7 mouse cellular contexts compared by ENCODE assay signal in genomic region chrX:166479365-166479983, GRCm38 (mm10). TPM values are rescaled to one million over a fixed set of nuclear protein-coding genes. Genes with fewer than 3 reads are reported as not detected.
DNase-seq lines count a peak whose midpoint lies in the region; ATAC-seq lines count a peak whose summit lies in the region.

Gene Rab9 (minus strand): TSS chrX:166479867.

- H3K4me2 ChIP-seq in intestine, embryonic 15.5 days (replicated peaks), result peak within 1 kb of the TSS; percentile 53
- H3K4me2 ChIP-seq in midbrain, embryonic 11.5 days, result peak within 1 kb of the TSS; percentile 52

- H3K27me3 ChIP-seq in intestine, embryonic 15.5 days (replicated peaks), result no peaks in the 10 kb centered on the region
- H3K27me3 ChIP-seq in midbrain, embryonic 11.5 days (ENCODE audit: control insufficient read depth, insufficient read depth, low read length), result no peaks in the 10 kb centered on the region; the same call in none of the 2 replicates

- intact Hi-C loops in gastrocnemius, postnatal 36 days (cut with DNase I), result no loop called here
- intact Hi-C loops in left cerebral cortex, postnatal 36 days (cut with DNase I), result loop anchor here (1.0 kb wide), 1 partner anchor 31 kb away; no protein-coding TSS in a partner anchor

- WGBS in intestine, embryonic 15.5 days, result 19% methylated on average over 40 of the region's 41 CpGs
- WGBS in midbrain, embryonic 11.5 days, result 14% methylated on average over 34 of the region's 41 CpGs

- H3K4me3 ChIP-seq in intestine, embryonic 15.5 days (replicated peaks), result peak within 1 kb of the TSS; percentile 54
- peak within 1 kb of the TSS; percentile 57 for H3K4me3 ChIP-seq in midbrain, embryonic 11.5 days (ENCODE audit: low read depth, low read length)

- no peaks in the 10 kb centered on the region for H3K36me3 ChIP-seq in intestine, embryonic 15.5 days
- H3K36me3 ChIP-seq in midbrain, embryonic 11.5 days (ENCODE audit: control insufficient read depth, insufficient read depth, low read length), result no peaks in the 10 kb centered on the region

- peak; percentile 98 for ATAC-seq in intestine, embryonic 15.5 days
- peak; percentile 99 for ATAC-seq in midbrain, embryonic 11.5 days (ENCODE audit: low FRiP score)

- peak within 1 kb of the TSS; percentile 75 for H3K27ac ChIP-seq in intestine, embryonic 15.5 days
- no peak within 1 kb of the TSS for H3K27ac ChIP-seq in midbrain, embryonic 11.5 days (ENCODE audit: low read depth, low read length)

- no peaks in the 10 kb centered on the region for H3K9me3 ChIP-seq in intestine, embryonic 15.5 days
- no peaks in the 10 kb centered on the region for H3K9me3 ChIP-seq in midbrain, embryonic 11.5 days (ENCODE audit: control insufficient read depth, low read length)

- H3K4me1 ChIP-seq in intestine, embryonic 15.5 days (replicated peaks), result no peaks in the 10 kb centered on the region
- no peaks in the 10 kb centered on the region; the same call in 1 of the 2 replicates for H3K4me1 ChIP-seq in midbrain, embryonic 11.5 days (ENCODE audit: control insufficient read depth, insufficient read depth, low read length)

- H3K9ac ChIP-seq in intestine, embryonic 15.5 days, result peak within 1 kb of the TSS; percentile 64
- H3K9ac ChIP-seq in midbrain, embryonic 11.5 days (ENCODE audit: low read length), result peak within 1 kb of the TSS; percentile 76

- DNase-seq in adrenal gland, adult 18-20 months (ENCODE audit: low spot score in 2 of 2), result peak; percentile 87
- peak; percentile 95 for DNase-seq in embryo, embryonic 11 days
- peak; percentile 86 to 89 for DNase-seq in gastrocnemius, postnatal 36 days
- peak; percentile 81 to 86 for DNase-seq in left cerebral cortex, postnatal 36 days (ENCODE audit: low spot score in 2 of 2)
- peak; percentile 99 for DNase-seq in midbrain, embryonic 11.5 days (ENCODE audit: low spot score, missing footprints)
- peak; percentile 83 for DNase-seq in skeletal muscle tissue, adult 2 months (ENCODE audit: low read depth, low spot score)

RNA-seq across cellular contexts. Expression of gene Rab9, which starts in this region (rescaled TPM):
- 10 to 100 TPM; 45.5 to 48.2 TPM for total RNA-seq in adrenal gland, adult 18-20 months (2021)
- total RNA-seq in gastrocnemius, postnatal 36 days (2021), result 10 to 100 TPM; 14.2 to 18.2 TPM
- polyA plus RNA-seq in intestine, embryonic 15.5 days (2015; fragmentation: Nextera tagmentation; extraction: Ambion mirVana), result 61.0 and 67.4 TPM in 2 replicates
- 10 to 100 TPM; 31.5 to 37.0 TPM for total RNA-seq in left cerebral cortex, postnatal 36 days (2021)
- polyA plus RNA-seq in midbrain, embryonic 11.5 days (2014; fragmentation: Nextera tagmentation; extraction: Ambion mirVana), result 53.1 and 53.9 TPM in 2 replicates
